Mouse (Mus musculus) myocyte (in vitro differentiated cells): ENCODE measurements at regions not wholly inside any gene's neighbourhood (a gene's known extent, or its start where the extent isn't known, plus 50 kb on each side); places are given as distances from the start of the nearest gene placed in this dataset.

Experiments used
- H3K27me3 ChIP-seq: one replicate; pipeline ENCODE4 v1.6.1; 2011; ENCODE audit not compliant: control insufficient read depth, insufficient read depth, insufficient read length
- H3K36me3 ChIP-seq: one replicate; pipeline ENCODE4 v1.6.1; 2011; ENCODE audit not compliant: control insufficient read depth, insufficient read depth
- H3K4me2 ChIP-seq: one replicate; pipeline ENCODE4 v1.6.1; 2011; ENCODE audit warnings: low read depth, control low read depth
- H3K4me3 ChIP-seq: one replicate; pipeline ENCODE4 v1.5.1; 2011; ENCODE audit warnings: mild to moderate bottlenecking, control low read depth, moderate library complexity
- H3K79me2 ChIP-seq: one replicate; pipeline ENCODE4 v1.6.1; 2011; ENCODE audit not compliant: control insufficient read depth, insufficient read depth
- H3ac ChIP-seq: one replicate; pipeline ENCODE4 v1.6.1; 2011; ENCODE audit not compliant: control insufficient read depth, insufficient read length
- CEBPB ChIP-seq: IDR thresholded peaks from 2 replicates; pipeline ENCODE4 v1.6.1; 2011; ENCODE audit warnings: mild to moderate bottlenecking, moderate library complexity; ENCODE audit not compliant: poor library complexity, insufficient read depth, severe bottlenecking
- E2F4 ChIP-seq: IDR thresholded peaks from one replicate; pipeline ENCODE4 v1.6.1; 2011; ENCODE audit warnings: mild to moderate bottlenecking, control low read depth, moderate library complexity; ENCODE audit not compliant: insufficient read depth
- MAX ChIP-seq: IDR thresholded peaks from one replicate; pipeline ENCODE4 v1.6.1; 2011; ENCODE audit warnings: low read depth, mild to moderate bottlenecking, control low read depth
- MYOD1 ChIP-seq, 3 experiments: IDR thresholded peaks; one replicate each; pipeline ENCODE4 v1.6.1; 2011; ENCODE audit warnings: control low read depth in 2 of 3, low read depth in 2 of 3, mild to moderate bottlenecking in 2 of 3, moderate library complexity in 1 of 3; ENCODE audit not compliant: insufficient read length in 2 of 3, control insufficient read depth in 1 of 3
- MYOG ChIP-seq, 3 experiments: IDR thresholded peaks; one replicate each; pipeline ENCODE4 v1.6.1; 2011; ENCODE audit warnings: control low read depth in 2 of 3, low read depth in 2 of 3, mild to moderate bottlenecking in 2 of 3; ENCODE audit not compliant: insufficient read length in 2 of 3, control insufficient read depth in 1 of 3, insufficient read depth in 1 of 3
- POLR2A ChIP-seq: IDR thresholded peaks from one replicate; pipeline ENCODE4 v1.6.1; 2011; ENCODE audit warnings: low read depth, mild to moderate bottlenecking, control low read depth, moderate library complexity; ENCODE audit not compliant: insufficient read length
- POLR2AphosphoS2 ChIP-seq: IDR thresholded peaks from one replicate; pipeline ENCODE4 v1.6.1; 2011; ENCODE audit warnings: low read depth, control low read depth; ENCODE audit not compliant: insufficient read length
- REST ChIP-seq: IDR thresholded peaks from one replicate; pipeline ENCODE4 v1.6.1; 2011; ENCODE audit warnings: mild to moderate bottlenecking, control low read depth, moderate library complexity; ENCODE audit not compliant: insufficient read depth, insufficient read length
- SRF ChIP-seq: IDR thresholded peaks from one replicate; pipeline ENCODE4 v1.6.1; 2011; ENCODE audit warnings: low read depth; ENCODE audit not compliant: control insufficient read depth, insufficient read length
- TCF12 ChIP-seq: IDR thresholded peaks from one replicate; pipeline ENCODE4 v1.6.1; 2011; ENCODE audit warnings: mild to moderate bottlenecking, control low read depth; ENCODE audit not compliant: poor library complexity, insufficient read depth, severe bottlenecking
- TCF3 ChIP-seq: IDR thresholded peaks from one replicate; pipeline ENCODE4 v1.6.1; 2011; ENCODE audit warnings: low read depth, control low read depth; ENCODE audit not compliant: insufficient read length
- USF1 ChIP-seq: IDR thresholded peaks from one replicate; pipeline ENCODE4 v1.6.1; 2011; ENCODE audit warnings: low read depth, mild to moderate bottlenecking, control low read depth, moderate library complexity

GRCm38 (mm10) chr10:126270376-126270775 is 304.4 kb downstream of the Lrig3 start:
- Histone ChIP-seq H3ac (no peak overlapping the region), H3K4me2 (no peak overlapping the region), H3K4me3 (no peak overlapping the region), H3K27me3 (no peaks in the 10 kb centered on the region), H3K36me3 (no peaks in the 10 kb centered on the region), H3K79me2 (no peaks in the 10 kb centered on the region)
- TF ChIP-seq MYOD1 (IDR thresholded peaks at IDR 0.05; ENCODE audit: control insufficient read depth in 1 of 3, insufficient read length in 2 of 3, low read depth in 2 of 3) (no peak), MAX (no peak), SRF (no peak)

GRCm38 (mm10) chr10:126267321-126267998 is 301.5 kb downstream of the Lrig3 start:
- Histone ChIP-seq H3K4me2 (peak overlapping the region; percentile 32), H3K79me2 (no peaks in the 10 kb centered on the region)
- no peak for TF ChIP-seq POLR2A

GRCm38 (mm10) chr10:126257171-126257570 is 291.2 kb downstream of the Lrig3 start:
- H3K4me3 ChIP-seq: no peak overlapping the region
- H3K4me2 ChIP-seq: no peak overlapping the region
- no peak overlapping the region for H3ac ChIP-seq
- no peaks in the 10 kb centered on the region for H3K79me2 ChIP-seq
- no peaks in the 10 kb centered on the region for H3K36me3 ChIP-seq
- no peaks in the 10 kb centered on the region for H3K27me3 ChIP-seq
- TF ChIP-seq CEBPB (no peak), TCF3 (no peak), E2F4 (no peak), TCF12 (no peak), USF1 (no peak), MAX (no peak), MYOD1 (IDR thresholded peaks at IDR 0.05; ENCODE audit: control insufficient read depth in 1 of 3, insufficient read length in 2 of 3, low read depth in 2 of 3) (no peak), REST (no peak), POLR2A (no peak), SRF (no peak)

More at GRCm38 (mm10) chr10:126267321-126267998, 301.5 kb downstream of the Lrig3 start:
- Histone ChIP-seq H3K27me3 (no peaks in the 10 kb centered on the region), H3ac (no peak overlapping the region), H3K4me3 (no peak overlapping the region), H3K36me3 (no peaks in the 10 kb centered on the region)

- H3K4me2 ChIP-seq: no peak overlapping the region
- no peaks in the 10 kb centered on the region for H3K27me3 ChIP-seq
- TF ChIP-seq MYOG (IDR thresholded peaks at IDR 0.05; ENCODE audit: control insufficient read depth in 1 of 3, insufficient read depth in 1 of 3, insufficient read length in 2 of 3, low read depth in 2 of 3) (no peak), CEBPB (0 out of 2 replicates have a peak, but pooled peaks have one; percentile 40)
- no peaks in the 10 kb centered on the region for H3K79me2 ChIP-seq
- H3ac ChIP-seq: no peak overlapping the region
- no peak overlapping the region for H3K4me3 ChIP-seq
- no peaks in the 10 kb centered on the region for H3K36me3 ChIP-seq
Measured at GRCm38 (mm10) chr10:126254198-126254597, 288.2 kb downstream of the Lrig3 start.

GRCm38 (mm10) chr10:126249176-126249575 is 283.2 kb downstream of the Lrig3 start:
- Histone ChIP-seq H3K79me2 (no peaks in the 10 kb centered on the region), H3K4me3 (no peak overlapping the region), H3K36me3 (no peaks in the 10 kb centered on the region), H3ac (no peak overlapping the region), H3K4me2 (no peak overlapping the region), H3K27me3 (no peaks in the 10 kb centered on the region)
- no peak for TF ChIP-seq POLR2A
- no peak for TF ChIP-seq REST
- no peak for TF ChIP-seq POLR2AphosphoS2
- no peak for TF ChIP-seq E2F4
- TF ChIP-seq USF1: no peak
- TF ChIP-seq MYOG (IDR thresholded peaks at IDR 0.05; ENCODE audit: control insufficient read depth in 1 of 3, insufficient read depth in 1 of 3, insufficient read length in 2 of 3, low read depth in 2 of 3): no peak
- no peak for TF ChIP-seq TCF3
- no peak for TF ChIP-seq CEBPB
- TF ChIP-seq TCF12: no peak
- no peak for TF ChIP-seq MYOD1 (IDR thresholded peaks at IDR 0.05; ENCODE audit: control insufficient read depth in 1 of 3, insufficient read length in 2 of 3, low read depth in 2 of 3)
- TF ChIP-seq SRF: no peak
- TF ChIP-seq MAX: no peak

GRCm38 (mm10) chr10:126243051-126243450 is 277.1 kb downstream of the Lrig3 start:
- H3K4me2 ChIP-seq: no peak overlapping the region
- no peaks in the 10 kb centered on the region for H3K27me3 ChIP-seq
- H3K4me3 ChIP-seq: no peak overlapping the region
- H3K79me2 ChIP-seq: no peaks in the 10 kb centered on the region
- no peaks in the 10 kb centered on the region for H3K36me3 ChIP-seq
- TF ChIP-seq POLR2AphosphoS2 (no peak), SRF (no peak), MYOD1 (IDR thresholded peaks at IDR 0.05; ENCODE audit: control insufficient read depth in 1 of 3, insufficient read length in 2 of 3, low read depth in 2 of 3) (no peak)
- H3ac ChIP-seq: no peak overlapping the region
